Mouse (Mus musculus) thymus, adult 2 months (tissue): ENCODE measurements around the gene Swap70. TPM values are rescaled to one million over a fixed set of nuclear protein-coding genes. Genes with fewer than 3 reads are reported as not detected.

Source experiments
- DNase-seq: peaks from one replicate; pipeline ENCODE4 v3.0.0; 2021
- H3K27ac ChIP-seq: fragments of 200-500 bp; 2 replicates; pipeline ENCODE4 v1.5.1; 2012; ENCODE audit warnings: low read length, control low read depth; ENCODE audit not compliant: control insufficient read depth, insufficient read depth
- H3K27me3 ChIP-seq: fragments of 200-500 bp; 2 replicates; pipeline ENCODE4 v1.6.1; 2012; ENCODE audit warnings: mild to moderate bottlenecking, low read length, moderate library complexity, mixed read lengths; ENCODE audit not compliant: control insufficient read depth, insufficient read depth
- H3K36me3 ChIP-seq: fragments of 200-500 bp; 2 replicates; pipeline ENCODE4 v1.6.1; 2012; ENCODE audit warnings: mild to moderate bottlenecking, low read length, moderate library complexity; ENCODE audit not compliant: control insufficient read depth, insufficient read depth
- H3K4me1 ChIP-seq: fragments of 200-500 bp; replicated peaks from 2 replicates; pipeline ENCODE4 v1.6.1; 2012; ENCODE audit warnings: low read length; ENCODE audit not compliant: control insufficient read depth, insufficient read depth
- H3K4me3 ChIP-seq: fragments of 200-500 bp; 2 replicates; pipeline ENCODE4 v1.5.1; 2012; ENCODE audit warnings: mild to moderate bottlenecking, low read length, control low read depth, moderate library complexity; ENCODE audit not compliant: control insufficient read depth, insufficient read depth
- CTCF ChIP-seq: fragments of 200-500 bp; IDR thresholded peaks from 2 replicates; pipeline ENCODE4 v1.5.1; 2012; ENCODE audit warnings: mild to moderate bottlenecking, control low read depth, low read length, moderate library complexity, borderline replicate concordance; ENCODE audit not compliant: control insufficient read depth, poor library complexity, insufficient read depth; ENCODE audit errors: extremely low read depth
- POLR2A ChIP-seq: fragments of 200-500 bp; IDR thresholded peaks from 2 replicates; pipeline ENCODE4 v1.6.1; 2012; ENCODE audit warnings: mild to moderate bottlenecking, low read length, control low read depth, moderate library complexity; ENCODE audit not compliant: control insufficient read depth, poor library complexity, insufficient read depth; ENCODE audit errors: extremely low read depth
- WGBS: fragments of 180-500 bp; shearing (Covaris S2); methylation state at CpG from one replicate; pipeline ENCODE4 v1.1.7; 2018; 5-methylcytosine and 5-hydroxymethylcytosine counted together
- polyA plus RNA-seq: library from polyadenylated mRNA; depleted of rRNA; stranded (reverse); fragments of >200 nt; gene quantifications from 2 replicates; pipeline ENCODE4 v1.2.3, GENCODE M21; 2012

Gene Swap70
- polyA plus RNA-seq, 1 experiment: 18.3 TPM

DNA sequence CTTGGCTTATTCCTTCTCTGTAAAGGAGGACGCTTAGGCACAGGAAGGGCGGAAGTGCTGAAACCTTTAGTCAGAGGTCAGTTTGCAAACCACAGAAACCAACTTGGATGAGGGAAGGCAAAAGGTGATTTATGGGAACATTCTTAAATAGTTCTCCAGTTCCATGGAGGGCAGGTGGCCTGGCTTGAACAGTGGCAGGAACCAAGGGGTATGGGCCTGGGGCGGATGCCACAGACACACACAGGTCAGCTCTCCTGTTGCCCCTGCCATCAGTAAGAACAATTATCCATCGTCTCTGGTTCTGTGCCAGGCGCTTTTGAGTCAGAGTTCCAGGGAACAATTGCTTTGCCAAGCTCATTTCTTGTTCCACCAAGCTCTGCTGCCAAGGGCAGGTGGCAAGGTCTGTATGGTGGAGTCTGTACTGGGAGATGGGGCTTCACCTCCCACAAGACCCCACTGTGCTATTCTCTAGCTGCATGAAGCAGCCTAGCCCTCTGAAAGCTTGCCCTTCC lies 56.3 kb downstream of the Swap70 start:
- Histone ChIP-seq H3K4me1 (peaks cover 8% of the 10 kb centered on the region), H3K27ac (no peak overlapping the region), H3K36me3 (peaks cover 5% of the 10 kb centered on the region; the same call in 1 of the 2 replicates), H3K4me3 (no peak overlapping the region), H3K27me3 (no peaks in the 10 kb centered on the region)
- WGBS: 93% methylated on average over 5 of the region's 5 CpGs
- TF ChIP-seq POLR2A: no peak
- TF ChIP-seq CTCF: no peak
- DNase-seq: no peak

DNA sequence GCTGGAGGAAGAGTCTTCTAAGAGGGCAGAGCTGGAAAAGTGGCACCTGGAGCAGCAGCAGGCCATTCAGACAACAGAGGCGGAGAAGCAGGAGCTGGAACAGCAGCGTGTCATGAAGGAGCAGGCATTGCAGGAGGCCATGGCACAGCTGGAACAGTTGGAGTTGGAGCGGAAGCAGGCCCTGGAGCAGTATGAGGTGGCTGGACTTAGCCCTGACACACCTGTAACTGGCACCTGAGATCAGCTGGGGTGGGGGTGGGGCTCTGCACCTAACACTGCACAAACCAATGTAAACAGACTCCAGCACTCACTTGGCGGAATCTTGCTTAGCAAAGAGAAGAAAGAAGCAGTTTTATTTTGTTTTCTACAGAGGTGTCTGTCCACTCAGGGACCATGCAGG lies 57.7 kb downstream of the Swap70 start:
- Histone ChIP-seq H3K27ac (no peak overlapping the region), H3K36me3 (peaks cover 5% of the 10 kb centered on the region; the same call in 1 of the 2 replicates), H3K4me1 (peaks cover 8% of the 10 kb centered on the region), H3K4me3 (no peak overlapping the region), H3K27me3 (no peaks in the 10 kb centered on the region)
- DNase-seq: no peak
- TF ChIP-seq POLR2A (no peak), CTCF (no peak)
- WGBS: 98% methylated on average over 4 of the region's 4 CpGs

DNA sequence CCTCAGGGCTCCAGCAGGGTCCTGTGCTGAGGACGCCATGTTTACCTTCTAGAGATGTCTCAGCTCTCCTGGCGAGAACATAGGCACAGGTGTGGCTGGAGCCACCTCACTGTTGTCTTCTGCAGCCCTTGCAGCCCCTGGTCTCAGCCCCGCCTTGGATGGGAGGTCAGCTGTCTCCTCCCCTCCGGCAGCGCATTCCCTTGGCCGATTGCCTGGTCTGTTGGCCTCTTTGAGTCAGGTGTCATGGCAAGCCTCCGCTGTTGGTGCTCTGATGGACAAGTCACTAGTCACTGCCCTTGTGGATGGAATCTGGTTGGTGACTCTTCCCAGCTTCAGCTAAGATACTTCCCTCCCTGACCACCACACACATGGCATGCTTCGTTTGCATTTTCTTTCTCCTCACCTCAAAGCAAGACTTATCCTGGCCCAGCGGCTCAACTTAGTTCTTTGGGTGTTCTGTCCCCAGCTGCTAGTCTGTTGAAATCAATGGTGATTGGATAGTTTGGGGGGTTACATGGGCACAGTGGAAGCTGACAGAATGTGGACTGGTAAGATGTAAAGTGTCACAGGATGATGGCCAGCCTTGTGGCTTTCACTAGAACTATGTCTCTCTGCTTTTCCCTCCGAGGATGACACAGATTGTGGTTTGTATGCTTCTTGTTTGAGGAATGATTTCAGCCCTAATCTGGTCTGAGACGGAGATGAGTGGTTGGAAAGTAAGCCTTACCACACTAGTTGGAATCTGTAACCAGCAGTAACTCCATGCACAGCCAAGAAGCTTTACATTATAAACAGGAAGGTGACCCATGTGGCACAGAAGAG lies 60.1 kb downstream of the Swap70 start:
- Histone ChIP-seq H3K27me3 (no peaks in the 10 kb centered on the region), H3K4me3 (no peak overlapping the region), H3K36me3 (peaks cover 5% of the 10 kb centered on the region; the same call in 1 of the 2 replicates), H3K27ac (no peak overlapping the region), H3K4me1 (peaks cover 4% of the 10 kb centered on the region; the same call in 1 of the 2 replicates)
- 88% methylated on average over 11 of the region's 11 CpGs for WGBS
- DNase-seq: no peak
- no peak for TF ChIP-seq CTCF
- no peak for TF ChIP-seq POLR2A

DNA sequence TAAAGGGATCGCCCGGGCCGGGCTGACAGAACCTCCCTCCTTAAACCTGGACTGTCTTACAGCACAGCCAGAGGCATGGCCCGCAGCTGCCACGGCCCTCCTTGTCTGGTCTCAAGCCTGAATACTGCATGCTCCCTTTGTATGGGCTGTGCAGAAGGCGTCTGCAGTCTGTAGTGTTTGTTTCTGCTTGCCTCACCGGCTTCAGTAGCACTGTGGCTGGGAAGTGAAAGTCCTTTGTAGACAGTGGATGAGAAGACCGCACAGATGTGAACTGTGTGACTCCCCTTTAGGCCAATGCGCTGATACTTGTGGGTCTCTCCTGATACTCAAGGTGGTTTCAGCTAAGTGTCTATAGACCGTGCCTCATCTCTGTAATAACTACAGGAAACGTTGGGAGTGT lies 61.3 kb downstream of the Swap70 start:
- no peaks in the 10 kb centered on the region for H3K4me1 ChIP-seq
- H3K27me3 ChIP-seq: no peaks in the 10 kb centered on the region
- peaks cover 5% of the 10 kb centered on the region; the same call in 1 of the 2 replicates for H3K36me3 ChIP-seq
- H3K4me3 ChIP-seq: no peak overlapping the region
- H3K27ac ChIP-seq: no peak overlapping the region
- TF ChIP-seq CTCF (no peak), POLR2A (0 out of 2 replicates have a peak, but pooled peaks have one; percentile 27)
- no peak for DNase-seq
- WGBS: 80% methylated on average over 11 of the region's 11 CpGs

DNA sequence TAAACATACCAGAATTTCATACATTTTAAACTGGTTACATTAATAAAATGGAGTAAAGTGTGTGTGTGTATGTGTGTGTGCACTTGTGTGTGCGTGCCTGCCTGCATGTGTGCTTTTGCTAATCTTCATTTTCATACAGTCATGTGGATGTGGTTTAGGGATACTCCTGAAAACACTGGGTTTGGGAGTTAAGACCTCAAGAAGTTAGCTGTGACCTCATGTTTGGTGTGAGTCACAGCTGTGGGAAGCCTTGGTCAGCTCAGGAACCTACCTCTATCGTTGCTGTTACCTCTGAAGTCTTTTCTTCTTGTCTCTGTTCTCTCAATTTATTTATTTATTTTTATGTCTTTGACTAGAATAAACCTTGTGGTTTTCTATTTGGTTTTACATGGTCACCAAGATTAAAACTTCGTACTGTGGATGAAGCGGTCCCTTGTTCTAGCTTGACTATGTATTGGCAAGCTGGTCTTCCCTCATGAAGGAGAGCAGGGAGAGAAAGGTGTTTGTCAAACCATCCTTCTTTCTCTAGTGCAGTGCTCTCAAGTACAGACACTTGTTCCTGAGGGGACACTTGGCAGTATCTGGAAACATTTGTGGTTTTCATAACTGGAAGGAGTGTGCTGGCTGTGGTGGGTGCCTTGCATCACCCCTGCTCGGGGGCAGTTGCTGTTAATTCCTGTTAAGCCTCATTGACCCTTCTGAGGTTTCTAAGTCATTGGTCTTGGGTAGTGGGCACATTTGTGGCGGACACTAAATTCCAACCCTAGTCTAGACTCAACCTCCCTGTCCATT lies 62.2 kb downstream of the Swap70 start:
- TF ChIP-seq CTCF (no peak), POLR2A (no peak)
- no peak for DNase-seq
- Histone ChIP-seq H3K4me1 (no peaks in the 10 kb centered on the region), H3K27me3 (no peaks in the 10 kb centered on the region), H3K27ac (no peak overlapping the region), H3K36me3 (peaks cover 5% of the 10 kb centered on the region; the same call in 1 of the 2 replicates), H3K4me3 (no peak overlapping the region)
- 76% methylated on average over 6 of the region's 6 CpGs for WGBS

- no peaks in the 10 kb centered on the region for H3K27me3 ChIP-seq
- TF ChIP-seq POLR2A: no peak
- no peak for TF ChIP-seq CTCF
- no peaks in the 10 kb centered on the region for H3K4me1 ChIP-seq
- no peak for DNase-seq
- no peaks in the 10 kb centered on the region for H3K36me3 ChIP-seq
- no peak overlapping the region for H3K27ac ChIP-seq
- no peak overlapping the region for H3K4me3 ChIP-seq
- 92% methylated on average over 12 of the region's 12 CpGs for WGBS
Observed at GRCm38 (mm10) chr7:110285076-110285848, 63.8 kb downstream of the Swap70 start.
